Mouse (Mus musculus): Measurements from ENCODE around the gene Hs3st2. TPM values are rescaled to one million over a fixed set of nuclear protein-coding genes. Genes with fewer than 3 reads are reported as not detected.

The Hs3st2 gene
- polyA plus RNA-seq, 1 experiment = not detected

DNA sequence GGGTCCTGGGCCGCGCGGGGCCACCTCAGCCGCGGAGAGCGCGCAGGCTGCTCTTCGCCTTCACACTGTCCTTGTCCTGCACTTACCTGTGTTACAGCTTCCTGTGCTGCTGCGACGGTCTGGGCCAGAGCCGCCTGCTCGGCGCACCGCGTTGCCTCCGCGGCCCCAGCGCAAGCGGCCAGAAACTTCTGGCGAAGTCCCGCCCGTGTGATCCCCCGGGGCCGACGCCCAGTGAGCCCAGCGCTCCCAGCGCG lies 1.0 kb downstream of the Hs3st2 start:
- TF ChIP-seq E2F4 (IDR thresholded peaks at IDR 0.05; ENCODE audit: insufficient read depth) (no peak), USF1 (IDR thresholded peaks at IDR 0.05; ENCODE audit: low read depth) (no peak), POLR2A (IDR thresholded peaks at IDR 0.05; ENCODE audit: insufficient read length, low read depth) (no peak), MAX (IDR thresholded peaks at IDR 0.05; ENCODE audit: low read depth) (no peak), POLR2AphosphoS2 (IDR thresholded peaks at IDR 0.05; ENCODE audit: insufficient read length, low read depth) (no peak), REST (IDR thresholded peaks at IDR 0.05; ENCODE audit: insufficient read depth, insufficient read length) (no peak), SRF (IDR thresholded peaks at IDR 0.05; ENCODE audit: control insufficient read depth, insufficient read length, low read depth) (no peak)
- no peaks in the 10 kb centered on the region for H3K27me3 ChIP-seq (ENCODE audit: control insufficient read depth, insufficient read depth, insufficient read length)
- H3K4me3 ChIP-seq = no peak overlapping the region
- H3K4me2 ChIP-seq (ENCODE audit: low read depth) = no peak overlapping the region
- H3K36me3 ChIP-seq (ENCODE audit: control insufficient read depth, insufficient read depth) = no peaks in the 10 kb centered on the region
- no peak overlapping the region for H3ac ChIP-seq (ENCODE audit: control insufficient read depth, insufficient read length)
- no peaks in the 10 kb centered on the region for H3K79me2 ChIP-seq (ENCODE audit: control insufficient read depth, insufficient read depth)

DNA sequence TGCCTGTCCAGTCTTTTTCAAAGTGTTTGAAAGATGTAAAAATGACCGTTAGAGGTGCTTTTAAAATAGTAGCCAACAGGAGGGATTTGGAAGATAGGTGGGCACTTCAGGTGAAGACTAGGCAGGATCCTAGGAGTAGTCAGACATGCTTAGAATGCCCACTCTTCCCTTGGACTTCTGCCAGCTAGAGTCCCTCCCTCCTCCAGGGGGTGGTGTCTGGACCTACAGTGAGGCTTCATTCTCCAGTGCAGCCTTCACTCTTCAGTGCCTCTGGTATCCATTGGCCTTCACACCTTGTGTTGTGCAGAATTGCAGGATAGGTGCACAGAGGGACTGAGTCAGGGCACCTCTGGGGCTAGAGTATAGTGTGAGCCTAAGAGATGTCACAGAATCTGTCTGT lies 2.2 kb downstream of the Hs3st2 start:
- TF ChIP-seq USF1 (IDR thresholded peaks at IDR 0.05; ENCODE audit: low read depth) = no peak
- no peak for TF ChIP-seq POLR2A (IDR thresholded peaks at IDR 0.05; ENCODE audit: insufficient read length, low read depth)
- TF ChIP-seq CEBPB (IDR thresholded peaks at IDR 0.05; ENCODE audit: insufficient read depth, poor library complexity, severe bottlenecking) = no peak
- no peak for TF ChIP-seq SRF (IDR thresholded peaks at IDR 0.05; ENCODE audit: control insufficient read depth, insufficient read length, low read depth)
- no peak for TF ChIP-seq TCF12 (IDR thresholded peaks at IDR 0.05; ENCODE audit: insufficient read depth, poor library complexity, severe bottlenecking)
- TF ChIP-seq POLR2AphosphoS2 (IDR thresholded peaks at IDR 0.05; ENCODE audit: insufficient read length, low read depth) = no peak
- TF ChIP-seq MYOG (IDR thresholded peaks at IDR 0.05; ENCODE audit: control insufficient read depth in 1 of 3, insufficient read depth in 1 of 3, insufficient read length in 2 of 3, low read depth in 2 of 3) = no peak
- TF ChIP-seq MAX (IDR thresholded peaks at IDR 0.05; ENCODE audit: low read depth) = no peak
- TF ChIP-seq MYOD1 (IDR thresholded peaks at IDR 0.05; ENCODE audit: control insufficient read depth in 1 of 3, insufficient read length in 2 of 3, low read depth in 2 of 3) = no peak
- TF ChIP-seq TCF3 (IDR thresholded peaks at IDR 0.05; ENCODE audit: insufficient read length, low read depth) = no peak
- TF ChIP-seq E2F4 (IDR thresholded peaks at IDR 0.05; ENCODE audit: insufficient read depth) = no peak
- no peak for TF ChIP-seq REST (IDR thresholded peaks at IDR 0.05; ENCODE audit: insufficient read depth, insufficient read length)
- Histone ChIP-seq H3K4me3 (no peak overlapping the region), H3K79me2 (ENCODE audit: control insufficient read depth, insufficient read depth) (no peaks in the 10 kb centered on the region), H3K4me2 (ENCODE audit: low read depth) (no peak overlapping the region), H3ac (ENCODE audit: control insufficient read depth, insufficient read length) (no peak overlapping the region), H3K27me3 (ENCODE audit: control insufficient read depth, insufficient read depth, insufficient read length) (no peaks in the 10 kb centered on the region), H3K36me3 (ENCODE audit: control insufficient read depth, insufficient read depth) (no peaks in the 10 kb centered on the region)

DNA sequence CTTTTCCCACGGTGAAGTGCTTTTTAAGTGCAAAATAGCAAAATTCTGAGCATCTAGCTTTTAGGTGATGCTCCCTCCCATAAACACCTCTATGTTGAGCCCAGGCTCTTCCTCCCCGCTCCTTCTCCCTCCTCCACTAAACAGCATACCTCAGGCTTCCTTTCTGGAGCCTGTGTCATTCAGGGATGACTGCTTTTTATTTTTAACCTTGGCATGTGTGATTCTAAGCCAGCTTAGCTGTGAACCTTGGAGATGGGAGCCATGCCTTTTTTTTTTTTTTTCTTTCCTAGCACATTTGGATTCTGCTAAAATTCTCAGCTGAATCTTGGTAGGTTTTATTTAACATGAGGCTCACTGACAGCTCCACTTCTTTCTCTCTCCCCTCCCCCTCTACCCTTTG lies 3.2 kb downstream of the Hs3st2 start:
- no peaks in the 10 kb centered on the region for H3K79me2 ChIP-seq (ENCODE audit: control insufficient read depth, insufficient read depth)

DNA sequence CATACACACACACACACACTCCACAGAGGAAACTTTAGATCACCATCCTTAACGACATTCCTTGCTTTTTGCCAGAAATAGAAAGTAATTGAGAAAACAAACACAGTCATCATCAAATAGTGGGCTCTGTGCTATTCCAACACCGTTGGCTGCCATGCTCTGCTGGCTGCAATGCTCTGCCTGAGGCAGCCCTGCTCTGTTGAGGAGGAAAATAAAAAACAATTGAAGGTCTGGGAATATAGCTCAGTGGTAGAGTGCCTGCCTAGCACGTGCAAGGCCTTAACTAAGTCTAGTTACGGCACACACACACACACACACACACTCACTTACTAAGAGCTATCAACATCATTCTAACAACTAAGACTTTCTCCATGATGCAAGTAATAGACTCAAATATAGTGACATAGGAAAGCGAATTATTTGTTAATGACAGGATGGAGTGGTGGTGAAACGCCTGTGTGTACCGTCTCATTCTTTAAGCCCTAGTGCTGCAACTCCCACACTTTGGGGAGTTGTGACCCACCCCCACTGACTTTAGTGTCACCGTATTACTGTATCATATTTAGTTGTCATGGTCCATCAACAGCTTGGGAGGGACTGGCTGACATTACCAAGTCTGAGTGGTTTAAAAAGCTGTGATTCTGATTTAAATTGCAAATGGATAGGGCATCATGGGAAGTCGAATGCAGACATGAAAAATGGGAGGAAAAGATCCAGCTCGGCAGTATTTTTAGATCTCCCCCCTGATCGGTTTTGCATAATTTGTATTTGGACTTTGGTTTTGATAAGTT lies 19.3 kb downstream of the Hs3st2 start:
- no peak overlapping the region for H3K4me3 ChIP-seq
- H3K4me2 ChIP-seq (ENCODE audit: low read depth) = no peak overlapping the region
- H3K27me3 ChIP-seq (ENCODE audit: control insufficient read depth, insufficient read depth, insufficient read length) = no peaks in the 10 kb centered on the region
- H3K79me2 ChIP-seq (ENCODE audit: control insufficient read depth, insufficient read depth) = no peaks in the 10 kb centered on the region
- H3ac ChIP-seq (ENCODE audit: control insufficient read depth, insufficient read length) = no peak overlapping the region
- TF ChIP-seq REST (IDR thresholded peaks at IDR 0.05; ENCODE audit: insufficient read depth, insufficient read length) (no peak), E2F4 (IDR thresholded peaks at IDR 0.05; ENCODE audit: insufficient read depth) (no peak), POLR2A (IDR thresholded peaks at IDR 0.05; ENCODE audit: insufficient read length, low read depth) (no peak), CEBPB (IDR thresholded peaks at IDR 0.05; ENCODE audit: insufficient read depth, poor library complexity, severe bottlenecking) (no peak), MYOD1 (IDR thresholded peaks at IDR 0.05; ENCODE audit: control insufficient read depth in 1 of 3, insufficient read length in 2 of 3, low read depth in 2 of 3) (no peak), POLR2AphosphoS2 (IDR thresholded peaks at IDR 0.05; ENCODE audit: insufficient read length, low read depth) (no peak), USF1 (IDR thresholded peaks at IDR 0.05; ENCODE audit: low read depth) (no peak), TCF12 (IDR thresholded peaks at IDR 0.05; ENCODE audit: insufficient read depth, poor library complexity, severe bottlenecking) (no peak)
- no peaks in the 10 kb centered on the region for H3K36me3 ChIP-seq (ENCODE audit: control insufficient read depth, insufficient read depth)

More for the DNA sequence above, 3.2 kb downstream of the Hs3st2 start:
- Histone ChIP-seq H3K4me2 (ENCODE audit: low read depth) (no peak overlapping the region), H3ac (ENCODE audit: control insufficient read depth, insufficient read length) (no peak overlapping the region), H3K27me3 (ENCODE audit: control insufficient read depth, insufficient read depth, insufficient read length) (no peaks in the 10 kb centered on the region), H3K4me3 (no peak overlapping the region), H3K36me3 (ENCODE audit: control insufficient read depth, insufficient read depth) (no peaks in the 10 kb centered on the region)
- TF ChIP-seq MYOG (IDR thresholded peaks at IDR 0.05; ENCODE audit: control insufficient read depth in 1 of 3, insufficient read depth in 1 of 3, insufficient read length in 2 of 3, low read depth in 2 of 3) (no peak), MYOD1 (IDR thresholded peaks at IDR 0.05; ENCODE audit: control insufficient read depth in 1 of 3, insufficient read length in 2 of 3, low read depth in 2 of 3) (no peak), E2F4 (IDR thresholded peaks at IDR 0.05; ENCODE audit: insufficient read depth) (no peak), MAX (IDR thresholded peaks at IDR 0.05; ENCODE audit: low read depth) (no peak), SRF (IDR thresholded peaks at IDR 0.05; ENCODE audit: control insufficient read depth, insufficient read length, low read depth) (no peak), POLR2A (IDR thresholded peaks at IDR 0.05; ENCODE audit: insufficient read length, low read depth) (no peak), TCF12 (IDR thresholded peaks at IDR 0.05; ENCODE audit: insufficient read depth, poor library complexity, severe bottlenecking) (no peak)

DNA sequence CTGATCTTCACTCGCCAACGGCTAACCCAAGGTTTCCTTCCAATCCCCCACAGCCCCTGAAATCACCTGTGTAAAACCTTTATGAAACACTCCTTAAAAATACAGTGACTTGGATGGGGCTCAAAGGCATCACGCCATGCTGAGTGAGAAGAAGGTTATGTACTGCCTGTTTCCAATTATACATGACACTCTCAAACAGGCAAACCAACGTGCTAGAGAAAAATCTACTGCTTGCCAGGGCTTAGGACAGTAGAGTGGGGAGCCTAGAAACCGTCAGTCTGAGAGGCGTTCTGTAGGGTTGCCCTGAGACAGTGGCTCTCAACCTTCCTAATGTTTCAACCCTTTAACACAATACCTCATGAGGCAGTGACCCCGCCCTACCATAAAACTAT lies 19.8 kb downstream of the Hs3st2 start:
- no peak overlapping the region for H3K4me2 ChIP-seq (ENCODE audit: low read depth)
- H3K79me2 ChIP-seq (ENCODE audit: control insufficient read depth, insufficient read depth) = no peaks in the 10 kb centered on the region
- no peak overlapping the region for H3K4me3 ChIP-seq
- no peaks in the 10 kb centered on the region for H3K27me3 ChIP-seq (ENCODE audit: control insufficient read depth, insufficient read depth, insufficient read length)
- H3ac ChIP-seq (ENCODE audit: control insufficient read depth, insufficient read length) = no peak overlapping the region
- no peak for TF ChIP-seq TCF3 (IDR thresholded peaks at IDR 0.05; ENCODE audit: insufficient read length, low read depth)
- no peak for TF ChIP-seq MYOG (IDR thresholded peaks at IDR 0.05; ENCODE audit: control insufficient read depth in 1 of 3, insufficient read depth in 1 of 3, insufficient read length in 2 of 3, low read depth in 2 of 3)
- TF ChIP-seq CEBPB (IDR thresholded peaks at IDR 0.05; ENCODE audit: insufficient read depth, poor library complexity, severe bottlenecking) = no peak
- no peak for TF ChIP-seq SRF (IDR thresholded peaks at IDR 0.05; ENCODE audit: control insufficient read depth, insufficient read length, low read depth)
- no peak for TF ChIP-seq POLR2AphosphoS2 (IDR thresholded peaks at IDR 0.05; ENCODE audit: insufficient read length, low read depth)
- TF ChIP-seq POLR2A (IDR thresholded peaks at IDR 0.05; ENCODE audit: insufficient read length, low read depth) = no peak
- no peak for TF ChIP-seq REST (IDR thresholded peaks at IDR 0.05; ENCODE audit: insufficient read depth, insufficient read length)
- no peak for TF ChIP-seq MAX (IDR thresholded peaks at IDR 0.05; ENCODE audit: low read depth)
- TF ChIP-seq MYOD1 (IDR thresholded peaks at IDR 0.05; ENCODE audit: control insufficient read depth in 1 of 3, insufficient read length in 2 of 3, low read depth in 2 of 3) = no peak
- no peak for TF ChIP-seq USF1 (IDR thresholded peaks at IDR 0.05; ENCODE audit: low read depth)
- no peak for TF ChIP-seq E2F4 (IDR thresholded peaks at IDR 0.05; ENCODE audit: insufficient read depth)
- no peak for TF ChIP-seq TCF12 (IDR thresholded peaks at IDR 0.05; ENCODE audit: insufficient read depth, poor library complexity, severe bottlenecking)
- no peaks in the 10 kb centered on the region for H3K36me3 ChIP-seq (ENCODE audit: control insufficient read depth, insufficient read depth)

All from myocyte (in vitro differentiated cells).